Mouse (Mus musculus) bone marrow macrophage, adult 2 months (primary cell): ENCODE measurements at regions not wholly inside any gene's neighbourhood (a gene's known extent, or its start where the extent isn't known, plus 50 kb on each side); places are given as distances from the start of the nearest gene placed in this dataset.

Experiments used
- CTCF ChIP-seq: IDR thresholded peaks from 2 replicates; pipeline ENCODE4 v1.5.1; 2012; ENCODE audit warnings: low read depth, mild to moderate bottlenecking, low read length, moderate library complexity
- POLR2A ChIP-seq: IDR thresholded peaks from 2 replicates; pipeline ENCODE4 v1.6.1; 2012; ENCODE audit warnings: mild to moderate bottlenecking, low read depth, low read length, borderline replicate concordance

DNA sequence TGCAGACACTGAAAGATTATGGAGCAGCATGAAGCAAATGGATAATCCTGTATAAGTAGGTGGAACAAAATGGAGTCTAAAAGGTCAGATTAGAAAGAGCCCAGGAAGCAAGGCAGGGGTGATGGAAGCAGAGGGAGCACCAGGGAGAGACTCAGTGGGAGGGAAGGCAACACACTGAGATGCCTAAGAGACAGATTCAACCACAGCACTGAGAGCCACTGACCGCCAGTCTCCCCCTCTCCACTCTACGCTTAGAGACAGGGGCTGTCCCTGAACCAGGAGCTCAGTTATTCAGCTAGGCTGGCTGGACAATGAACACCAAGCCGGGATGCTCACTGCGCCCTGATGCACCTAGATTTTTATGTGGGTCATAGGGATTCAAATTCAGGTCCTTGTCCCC is 233.8 kb downstream of the Nucb2 start:
- TF ChIP-seq POLR2A (no peak), CTCF (no peak)
